Mouse (Mus musculus): ENCODE results near the gene Nav2. TPM values are rescaled to one million over a fixed set of nuclear protein-coding genes. Genes with fewer than 3 reads are reported as not detected.

Nav2 gene
- polyA plus RNA-seq, 1 experiment from 2014 or later, result 4.1 TPM

- H3K4me1 ChIP-seq (ENCODE audit: control insufficient read depth, low read depth, low read length), result peaks cover 6% of the 10 kb centered on the region
- WGBS (ENCODE audit: insufficient replicate concordance), result 60% methylated on average over 6 of the region's 6 CpGs
Observed at GRCm38 (mm10) chr7:49307717-49308116, 399.2 kb downstream of the Nav2 start.

GRCm38 (mm10) chr7:49309746-49310145, 401.2 kb downstream of the Nav2 start:
- H3K4me3 ChIP-seq (ENCODE audit: low read depth, low read length), result no peak overlapping the region
- WGBS (ENCODE audit: insufficient replicate concordance), result 46% methylated on average over 5 of the region's 5 CpGs
- peak; percentile 78 for ATAC-seq (ENCODE audit: low read depth)
- H3K27ac ChIP-seq (ENCODE audit: low read length), result no peak overlapping the region
- no peak overlapping the region for H3K9ac ChIP-seq (ENCODE audit: low read depth, low read length)
- peaks cover 6% of the 10 kb centered on the region for H3K4me1 ChIP-seq (ENCODE audit: control insufficient read depth, low read depth, low read length)
- H3K4me2 ChIP-seq (ENCODE audit: low read depth, low read length), result no peak overlapping the region
- peaks cover 3% of the 10 kb centered on the region; the same call in 1 of the 2 replicates for H3K27me3 ChIP-seq (ENCODE audit: control insufficient read depth, insufficient read depth, low read depth, low read length)
- no peaks in the 10 kb centered on the region; the same call in 1 of the 2 replicates for H3K9me3 ChIP-seq (replicated peaks; ENCODE audit: control insufficient read depth, low read length)
- no peaks in the 10 kb centered on the region; the same call in 1 of the 2 replicates for H3K36me3 ChIP-seq (ENCODE audit: control insufficient read depth, insufficient read depth)

More at GRCm38 (mm10) chr7:49307717-49308116, 399.2 kb downstream of the Nav2 start:
- H3K9me3 ChIP-seq (replicated peaks; ENCODE audit: control insufficient read depth, low read length), result no peaks in the 10 kb centered on the region; the same call in 1 of the 2 replicates
- H3K4me3 ChIP-seq (ENCODE audit: low read depth, low read length), result no peak overlapping the region
- no peak overlapping the region for H3K9ac ChIP-seq (ENCODE audit: low read depth, low read length)
- H3K27me3 ChIP-seq (ENCODE audit: control insufficient read depth, insufficient read depth, low read depth, low read length), result peaks cover 8% of the 10 kb centered on the region
- no peaks in the 10 kb centered on the region; the same call in 1 of the 2 replicates for H3K36me3 ChIP-seq (ENCODE audit: control insufficient read depth, insufficient read depth)
- no peak overlapping the region for H3K27ac ChIP-seq (ENCODE audit: low read length)
- no peak overlapping the region for H3K4me2 ChIP-seq (ENCODE audit: low read depth, low read length)
- no peak for ATAC-seq (ENCODE audit: low read depth)

- Histone ChIP-seq H3K4me2 (ENCODE audit: low read depth, low read length) (no peak overlapping the region), H3K9ac (ENCODE audit: low read depth, low read length) (no peak overlapping the region), H3K9me3 (replicated peaks; ENCODE audit: control insufficient read depth, low read length) (no peaks in the 10 kb centered on the region; the same call in 1 of the 2 replicates), H3K4me3 (ENCODE audit: low read depth, low read length) (no peak overlapping the region), H3K36me3 (ENCODE audit: control insufficient read depth, insufficient read depth) (no peaks in the 10 kb centered on the region; the same call in 1 of the 2 replicates), H3K27ac (ENCODE audit: low read length) (no peak overlapping the region), H3K4me1 (ENCODE audit: control insufficient read depth, low read depth, low read length) (peaks cover 6% of the 10 kb centered on the region), H3K27me3 (ENCODE audit: control insufficient read depth, insufficient read depth, low read depth, low read length) (no peaks in the 10 kb centered on the region)
- ATAC-seq (ENCODE audit: low read depth), result no peak
- 71% methylated on average over 7 of the region's 7 CpGs for whole genome bisulfite sequencing (ENCODE audit: insufficient replicate concordance)
Observed at GRCm38 (mm10) chr7:49313945-49314344, 405.4 kb downstream of the Nav2 start.

GRCm38 (mm10) chr7:49315033-49315432, 406.5 kb downstream of the Nav2 start:
- WGBS (ENCODE audit: insufficient replicate concordance), result 53% methylated on average over 3 of the region's 3 CpGs
- no peaks in the 10 kb centered on the region for H3K27me3 ChIP-seq (ENCODE audit: control insufficient read depth, insufficient read depth, low read depth, low read length)
- H3K4me1 ChIP-seq (ENCODE audit: control insufficient read depth, low read depth, low read length), result peaks cover 12% of the 10 kb centered on the region
- no peaks in the 10 kb centered on the region; the same call in 1 of the 2 replicates for H3K36me3 ChIP-seq (ENCODE audit: control insufficient read depth, insufficient read depth)
- ATAC-seq (ENCODE audit: low read depth), result no peak
- H3K4me3 ChIP-seq (ENCODE audit: low read depth, low read length), result no peak overlapping the region
- H3K9me3 ChIP-seq (replicated peaks; ENCODE audit: control insufficient read depth, low read length), result no peaks in the 10 kb centered on the region; the same call in 1 of the 2 replicates
- H3K9ac ChIP-seq (ENCODE audit: low read depth, low read length), result no peak overlapping the region
- H3K4me2 ChIP-seq (ENCODE audit: low read depth, low read length), result no peak overlapping the region
- H3K27ac ChIP-seq (ENCODE audit: low read length), result no peak overlapping the region

GRCm38 (mm10) chr7:49316600-49316999, 408.1 kb downstream of the Nav2 start:
- no peaks in the 10 kb centered on the region for H3K9me3 ChIP-seq (replicated peaks; ENCODE audit: control insufficient read depth, low read length)
- no peak overlapping the region for H3K4me2 ChIP-seq (ENCODE audit: low read depth, low read length)
- no peaks in the 10 kb centered on the region; the same call in 1 of the 2 replicates for H3K36me3 ChIP-seq (ENCODE audit: control insufficient read depth, insufficient read depth)
- H3K9ac ChIP-seq (ENCODE audit: low read depth, low read length), result no peak overlapping the region
- no peak overlapping the region for H3K27ac ChIP-seq (ENCODE audit: low read length)
- ATAC-seq (ENCODE audit: low read depth), result no peak
- H3K4me1 ChIP-seq (ENCODE audit: control insufficient read depth, low read depth, low read length), result peaks cover 22% of the 10 kb centered on the region
- H3K4me3 ChIP-seq (ENCODE audit: low read depth, low read length), result no peak overlapping the region
- H3K27me3 ChIP-seq (ENCODE audit: control insufficient read depth, insufficient read depth, low read depth, low read length), result no peaks in the 10 kb centered on the region
- 60% methylated on average over 3 of the region's 3 CpGs for WGBS (ENCODE audit: insufficient replicate concordance)

GRCm38 (mm10) chr7:49318183-49318897, 409.8 kb downstream of the Nav2 start:
- Histone ChIP-seq H3K4me2 (ENCODE audit: low read depth, low read length) (no peak overlapping the region), H3K27me3 (ENCODE audit: control insufficient read depth, insufficient read depth, low read depth, low read length) (no peaks in the 10 kb centered on the region), H3K27ac (ENCODE audit: low read length) (no peak overlapping the region), H3K36me3 (ENCODE audit: control insufficient read depth, insufficient read depth) (no peaks in the 10 kb centered on the region), H3K9ac (ENCODE audit: low read depth, low read length) (no peak overlapping the region), H3K4me1 (ENCODE audit: control insufficient read depth, low read depth, low read length) (peaks cover 40% of the 10 kb centered on the region), H3K9me3 (replicated peaks; ENCODE audit: control insufficient read depth, low read length) (no peaks in the 10 kb centered on the region), H3K4me3 (ENCODE audit: low read depth, low read length) (no peak overlapping the region)
- WGBS (ENCODE audit: insufficient replicate concordance), result 65% methylated on average over 15 of the region's 15 CpGs
- no peak for ATAC-seq (ENCODE audit: low read depth)

- 79% methylated on average over 8 of the region's 8 CpGs for WGBS (ENCODE audit: insufficient replicate concordance)
- no peak overlapping the region for H3K4me2 ChIP-seq (ENCODE audit: low read depth, low read length)
- no peaks in the 10 kb centered on the region for H3K9me3 ChIP-seq (replicated peaks; ENCODE audit: control insufficient read depth, low read length)
- H3K4me1 ChIP-seq (ENCODE audit: control insufficient read depth, low read depth, low read length), result peaks cover 41% of the 10 kb centered on the region
- H3K4me3 ChIP-seq (ENCODE audit: low read depth, low read length), result no peak overlapping the region
- H3K9ac ChIP-seq (ENCODE audit: low read depth, low read length), result no peak overlapping the region
- no peaks in the 10 kb centered on the region for H3K27me3 ChIP-seq (ENCODE audit: control insufficient read depth, insufficient read depth, low read depth, low read length)
- no peak for ATAC-seq (ENCODE audit: low read depth)
- peak overlapping the region; percentile 64; the same call in 1 of the 2 replicates for H3K27ac ChIP-seq (ENCODE audit: low read length)
- no peaks in the 10 kb centered on the region for H3K36me3 ChIP-seq (ENCODE audit: control insufficient read depth, insufficient read depth)
Observed at GRCm38 (mm10) chr7:49318898-49319293, 410.4 kb downstream of the Nav2 start.

- Histone ChIP-seq H3K4me1 (ENCODE audit: control insufficient read depth, low read depth, low read length) (peaks cover 41% of the 10 kb centered on the region), H3K9ac (ENCODE audit: low read depth, low read length) (peak overlapping the region; percentile 45; the same call in 1 of the 2 replicates), H3K4me3 (ENCODE audit: low read depth, low read length) (no peak overlapping the region), H3K36me3 (ENCODE audit: control insufficient read depth, insufficient read depth) (no peaks in the 10 kb centered on the region), H3K27ac (ENCODE audit: low read length) (peak overlapping the region; percentile 88), H3K4me2 (ENCODE audit: low read depth, low read length) (no peak overlapping the region), H3K9me3 (replicated peaks; ENCODE audit: control insufficient read depth, low read length) (no peaks in the 10 kb centered on the region), H3K27me3 (ENCODE audit: control insufficient read depth, insufficient read depth, low read depth, low read length) (no peaks in the 10 kb centered on the region)
- WGBS (ENCODE audit: insufficient replicate concordance), result 15% methylated on average over 1 of the region's 1 CpGs
- peak; percentile 73 for ATAC-seq (ENCODE audit: low read depth)
Observed at GRCm38 (mm10) chr7:49319981-49320380, 411.5 kb downstream of the Nav2 start.

GRCm38 (mm10) chr7:49321124-49321531, 412.6 kb downstream of the Nav2 start:
- peak overlapping the region; percentile 42 for H3K4me2 ChIP-seq (ENCODE audit: low read depth, low read length)
- peak; percentile 81 for ATAC-seq (ENCODE audit: low read depth)
- H3K27ac ChIP-seq (ENCODE audit: low read length), result peak overlapping the region; percentile 88
- no peaks in the 10 kb centered on the region for H3K27me3 ChIP-seq (ENCODE audit: control insufficient read depth, insufficient read depth, low read depth, low read length)
- WGBS (ENCODE audit: insufficient replicate concordance), result 18% methylated on average over 8 of the region's 8 CpGs
- no peaks in the 10 kb centered on the region for H3K9me3 ChIP-seq (replicated peaks; ENCODE audit: control insufficient read depth, low read length)
- no peaks in the 10 kb centered on the region for H3K36me3 ChIP-seq (ENCODE audit: control insufficient read depth, insufficient read depth)
- no peak overlapping the region for H3K4me3 ChIP-seq (ENCODE audit: low read depth, low read length)
- peak overlapping the region; percentile 45 for H3K9ac ChIP-seq (ENCODE audit: low read depth, low read length)
- H3K4me1 ChIP-seq (ENCODE audit: control insufficient read depth, low read depth, low read length), result peaks cover 46% of the 10 kb centered on the region

Measured in liver, embryonic 16.5 days (tissue).